24 mouse cellular contexts compared by ENCODE assay signal in the genomic region with DNA sequence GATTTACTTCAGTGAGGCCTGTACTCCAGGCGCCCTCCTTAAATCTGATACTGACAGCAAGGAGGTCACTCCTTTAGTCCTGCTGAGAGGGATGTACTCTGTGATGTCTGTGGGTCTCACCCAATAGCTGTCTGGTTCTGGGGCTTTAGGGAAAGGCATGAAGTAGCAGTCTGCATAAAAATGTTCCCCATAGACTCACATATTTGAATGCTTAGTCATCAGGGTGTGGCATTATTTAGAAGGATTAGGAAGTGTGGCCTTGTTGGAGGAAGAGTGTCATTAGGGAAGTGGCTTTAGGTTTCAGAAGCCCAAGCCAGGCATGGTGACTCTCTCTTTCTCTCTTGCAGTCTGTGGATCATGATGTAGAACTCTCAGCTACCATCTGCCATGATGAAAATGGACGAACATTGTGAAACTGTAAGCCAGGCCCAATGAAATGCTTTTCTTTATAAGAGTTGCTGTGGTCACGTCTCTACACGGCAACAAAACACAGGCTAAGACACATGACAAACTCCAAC.
DNase-seq lines count a peak whose midpoint lies in the region; ATAC-seq lines count a peak whose summit lies in the region.
"Had no signal": no experiment of that assay in that cellular context is flagged by ENCODE, and none has a peak within 500 bp of the region (broad histone marks: within the 10 kb centered on the region; RNA-seq: fewer than 3 reads in every experiment).

No protein-coding gene starts in this region.

- ATAC-seq in granulocyte monocyte progenitor cell, adult 5-6 weeks (replicated peaks; ENCODE audit: poor library complexity, severe bottlenecking): peak; percentile 87
- ATAC-seq: hindbrain, embryonic 16.5 days; intestine, embryonic 16.5 days had no signal

- DNase-seq in 3T3-L1 (ENCODE audit: low read depth, low spot score) (peak; percentile 19), 416B (ENCODE audit: low read depth) (peak; percentile 48), R1 (ENCODE audit: low read depth, low spot score) (peak; percentile 90)
- no peak for DNase-seq in testis, postnatal 14 days (ENCODE audit: low spot score)
- no peak for DNase-seq in spleen, adult 12 weeks (ENCODE audit: low spot score)
- no peak for DNase-seq in yolk sac, embryonic 10.5 days (ENCODE audit: low spot score)
- no peak for DNase-seq in adrenal gland, postnatal 4 days (ENCODE audit: low spot score in 2 of 2)
- DNase-seq: adrenal gland, postnatal 10 days; cerebellum, adult 8-10 months; cerebellum, postnatal 25 days; gastrocnemius, postnatal 10 days; heart, adult 11 months; kidney, adult 9 months; kidney, postnatal 10 days; layer of hippocampus, postnatal 36 days; liver; lung, embryonic 14.5 days; midbrain, embryonic 14.5 days; right cerebral cortex, postnatal 4 days; thymus, adult 18-20 months; thymus, postnatal 4 days had no signal

Comparison
In these comparisons a context has a peak if more than half of its experiments do, and no peak if none do; other contexts are left out.
1. DNase-seq: peak in 3T3-L1 (single experiment), 416B (single experiment) and R1 (single experiment); none in testis, postnatal 14 days (single experiment), spleen, adult 12 weeks (single experiment), yolk sac, embryonic 10.5 days (single experiment) and adrenal gland, postnatal 4 days (0 of 2).